Mouse (Mus musculus): ENCODE measurements around the gene Klhl35.

DNA sequence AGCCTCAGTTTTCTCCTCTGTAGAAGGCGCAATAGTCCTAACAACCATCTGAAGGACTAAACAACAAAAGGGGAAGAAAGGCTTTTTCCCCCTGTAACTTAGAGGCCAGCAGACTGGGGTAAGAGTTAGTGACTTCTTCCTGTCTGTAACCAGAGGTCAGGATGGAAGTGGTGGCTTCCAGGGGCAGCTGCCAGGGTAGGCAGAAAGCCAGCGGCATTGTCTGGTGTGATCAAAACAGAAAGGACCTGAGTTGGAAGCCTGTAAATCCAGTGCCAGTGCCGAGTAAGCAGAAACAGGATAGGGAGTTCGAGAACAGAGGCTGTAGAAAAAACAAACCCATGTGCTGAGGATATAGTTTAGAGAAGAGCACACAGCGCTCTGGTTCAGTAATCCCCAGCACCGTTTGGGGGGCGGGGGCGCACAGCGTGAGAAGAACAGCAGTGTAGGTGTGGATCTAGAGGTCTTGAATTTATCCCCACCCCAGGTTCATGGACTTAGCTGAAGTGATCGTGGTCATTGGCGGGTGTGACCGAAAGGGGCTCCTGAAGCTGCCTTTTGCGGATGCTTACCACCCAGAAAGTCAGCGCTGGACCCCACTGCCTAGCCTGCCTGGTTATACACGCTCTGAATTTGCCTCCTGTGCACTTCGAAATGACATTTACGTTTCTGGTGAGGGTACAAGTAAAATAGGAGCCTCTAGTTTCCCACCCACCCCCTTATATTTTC, 4.0 kb downstream of the Klhl35 start:
- TF ChIP-seq TAL1 (IDR thresholded peaks at IDR 0.05; ENCODE audit: low read length): no peak
- no peak for TF ChIP-seq GATA1 (IDR thresholded peaks at IDR 0.05; ENCODE audit: low read length)
